Mouse (Mus musculus) thymus, adult 2 months (tissue): Measurements from ENCODE around the gene Aqp8. TPM values are rescaled to one million over a fixed set of nuclear protein-coding genes. Genes with fewer than 3 reads are reported as not detected.

ENCODE experiments used
- DNase-seq: peaks from one replicate; pipeline ENCODE4 v3.0.0; 2021
- H3K27ac ChIP-seq: fragments of 200-500 bp; 2 replicates; pipeline ENCODE4 v1.5.1; 2012; ENCODE audit warnings: low read length, control low read depth; ENCODE audit not compliant: control insufficient read depth, insufficient read depth
- H3K27me3 ChIP-seq: fragments of 200-500 bp; 2 replicates; pipeline ENCODE4 v1.6.1; 2012; ENCODE audit warnings: mild to moderate bottlenecking, low read length, moderate library complexity, mixed read lengths; ENCODE audit not compliant: control insufficient read depth, insufficient read depth
- H3K36me3 ChIP-seq: fragments of 200-500 bp; 2 replicates; pipeline ENCODE4 v1.6.1; 2012; ENCODE audit warnings: mild to moderate bottlenecking, low read length, moderate library complexity; ENCODE audit not compliant: control insufficient read depth, insufficient read depth
- H3K4me1 ChIP-seq: fragments of 200-500 bp; replicated peaks from 2 replicates; pipeline ENCODE4 v1.6.1; 2012; ENCODE audit warnings: low read length; ENCODE audit not compliant: control insufficient read depth, insufficient read depth
- H3K4me3 ChIP-seq: fragments of 200-500 bp; 2 replicates; pipeline ENCODE4 v1.5.1; 2012; ENCODE audit warnings: mild to moderate bottlenecking, low read length, control low read depth, moderate library complexity; ENCODE audit not compliant: control insufficient read depth, insufficient read depth
- CTCF ChIP-seq: fragments of 200-500 bp; IDR thresholded peaks from 2 replicates; pipeline ENCODE4 v1.5.1; 2012; ENCODE audit warnings: mild to moderate bottlenecking, control low read depth, low read length, moderate library complexity, borderline replicate concordance; ENCODE audit not compliant: control insufficient read depth, poor library complexity, insufficient read depth; ENCODE audit errors: extremely low read depth
- POLR2A ChIP-seq: fragments of 200-500 bp; IDR thresholded peaks from 2 replicates; pipeline ENCODE4 v1.6.1; 2012; ENCODE audit warnings: mild to moderate bottlenecking, low read length, control low read depth, moderate library complexity; ENCODE audit not compliant: control insufficient read depth, poor library complexity, insufficient read depth; ENCODE audit errors: extremely low read depth
- WGBS: fragments of 180-500 bp; shearing (Covaris S2); methylation state at CpG from one replicate; pipeline ENCODE4 v1.1.7; 2018; 5-methylcytosine and 5-hydroxymethylcytosine counted together
- polyA plus RNA-seq: library from polyadenylated mRNA; depleted of rRNA; stranded (reverse); fragments of >200 nt; gene quantifications from 2 replicates; pipeline ENCODE4 v1.2.3, GENCODE M21; 2012

Aqp8 gene
- polyA plus RNA-seq, 1 experiment = 0.31 TPM

- Histone ChIP-seq H3K36me3 (no peaks in the 10 kb centered on the region), H3K4me3 (no peak overlapping the region), H3K4me1 (no peaks in the 10 kb centered on the region), H3K27ac (no peak overlapping the region), H3K27me3 (no peaks in the 10 kb centered on the region)
- 77% methylated on average over 4 of the region's 4 CpGs for WGBS
- DNase-seq = no peak
- TF ChIP-seq POLR2A (no peak), CTCF (no peak)
Observed at GRCm38 (mm10) chr7:123463569-123463968, 1.5 kb downstream of the Aqp8 start.

- DNase-seq = peak; percentile 56
- H3K27me3 ChIP-seq = no peaks in the 10 kb centered on the region
- H3K4me3 ChIP-seq = no peak overlapping the region
- H3K27ac ChIP-seq = no peak overlapping the region
- H3K36me3 ChIP-seq = no peaks in the 10 kb centered on the region
- TF ChIP-seq CTCF (peak; percentile 47; the same call in 1 of the 2 replicates), POLR2A (no peak)
- 51% methylated on average over 6 of the region's 6 CpGs for WGBS
- no peaks in the 10 kb centered on the region for H3K4me1 ChIP-seq
Observed at GRCm38 (mm10) chr7:123465692-123466387, 3.7 kb downstream of the Aqp8 start.

- Histone ChIP-seq H3K27ac (no peak overlapping the region), H3K4me3 (no peak overlapping the region), H3K36me3 (no peaks in the 10 kb centered on the region), H3K27me3 (no peaks in the 10 kb centered on the region), H3K4me1 (no peaks in the 10 kb centered on the region)
- WGBS = 94% methylated on average over 1 of the region's 1 CpGs
- no peak for DNase-seq
- TF ChIP-seq POLR2A = no peak
- TF ChIP-seq CTCF = no peak
Observed at GRCm38 (mm10) chr7:123467961-123468360, 5.9 kb downstream of the Aqp8 start.

GRCm38 (mm10) chr7:123487703-123488102, 25.6 kb downstream of the Aqp8 start:
- Histone ChIP-seq H3K4me3 (no peak overlapping the region), H3K27me3 (no peaks in the 10 kb centered on the region), H3K36me3 (no peaks in the 10 kb centered on the region), H3K27ac (no peak overlapping the region), H3K4me1 (no peaks in the 10 kb centered on the region)
- DNase-seq = no peak
- WGBS = 80% methylated on average over 5 of the region's 5 CpGs
- TF ChIP-seq POLR2A = no peak

- no peak overlapping the region for H3K4me3 ChIP-seq
- no peaks in the 10 kb centered on the region for H3K4me1 ChIP-seq
- H3K27me3 ChIP-seq = no peaks in the 10 kb centered on the region; the same call in 1 of the 2 replicates
- DNase-seq = no peak
- WGBS = 60% methylated on average over 19 of the region's 19 CpGs
- H3K27ac ChIP-seq = no peak overlapping the region
- TF ChIP-seq POLR2A (no peak), CTCF (no peak)
- no peaks in the 10 kb centered on the region for H3K36me3 ChIP-seq
Observed at GRCm38 (mm10) chr7:123499481-123500238, 37.6 kb downstream of the Aqp8 start.

- no peaks in the 10 kb centered on the region for H3K4me1 ChIP-seq
- WGBS = 4% methylated on average over 71 of the region's 71 CpGs
- H3K4me3 ChIP-seq = peak within 1 kb of the TSS; percentile 1; the same call in 1 of the 2 replicates
- DNase-seq = peak; percentile 36
- no peaks in the 10 kb centered on the region; the same call in 1 of the 2 replicates for H3K27me3 ChIP-seq
- no peaks in the 10 kb centered on the region for H3K36me3 ChIP-seq
- H3K27ac ChIP-seq = no peak within 1 kb of the TSS
- TF ChIP-seq POLR2A = no peak
- TF ChIP-seq CTCF = no peak
Observed at GRCm38 (mm10) chr7:123500239-123501219, 38.4 kb downstream of the Aqp8 start, which contains the start of gene Zkscan2. TSS of gene Zkscan2 (minus strand) at chr7:123500449.

- Histone ChIP-seq H3K4me3 (no peak overlapping the region), H3K27me3 (no peaks in the 10 kb centered on the region; the same call in 1 of the 2 replicates), H3K27ac (no peak overlapping the region), H3K36me3 (no peaks in the 10 kb centered on the region), H3K4me1 (no peaks in the 10 kb centered on the region)
- TF ChIP-seq POLR2A = no peak
- TF ChIP-seq CTCF = no peak
- WGBS = 54% methylated on average over 1 of the region's 1 CpGs
- peak; percentile 12 for DNase-seq
Observed at GRCm38 (mm10) chr7:123503358-123503757, 41.3 kb downstream of the Aqp8 start.
